Mouse (Mus musculus) heart, adult 2 months (tissue): ENCODE measurements at regions not wholly inside any gene's neighbourhood (a gene's known extent, or its start where the extent isn't known, plus 50 kb on each side); places are given as distances from the start of the nearest gene placed in this dataset.
"Not testable (repeated sequence)": the region's sequence is repeated elsewhere in the genome, so short reads cannot be mapped to it uniquely, and the experiment has no call there.

Experiments
- DNase-seq, 2 experiments: peaks; one replicate each; pipeline ENCODE4 v3.0.0; 2021
- H3K27ac ChIP-seq: fragments of 200-600 bp; 2 replicates; pipeline ENCODE4 v1.8.1; 2022
- H3K27me3 ChIP-seq: fragments of 200-500 bp; 2 replicates; pipeline ENCODE4 v1.6.1; 2012; ENCODE audit warnings: mild to moderate bottlenecking, low read length, inconsistent platforms, mixed read lengths; ENCODE audit not compliant: control insufficient read depth, insufficient read depth
- H3K36me3 ChIP-seq: fragments of 200-500 bp; 2 replicates; pipeline ENCODE4 v1.6.1; 2012; ENCODE audit warnings: low read length, inconsistent platforms; ENCODE audit not compliant: control insufficient read depth, insufficient read depth
- H3K4me1 ChIP-seq: fragments of 200-500 bp; 2 replicates; pipeline ENCODE4 v1.6.1; 2011; ENCODE audit warnings: low read length; ENCODE audit not compliant: control insufficient read depth, insufficient read depth
- H3K4me3 ChIP-seq: fragments of 200-600 bp; 2 replicates; pipeline ENCODE4 v1.8.1; 2022
- H3K79me2 ChIP-seq: fragments of 200-500 bp; replicated peaks from 2 replicates; pipeline ENCODE4 v1.6.1; 2012; ENCODE audit warnings: mild to moderate bottlenecking, inconsistent platforms, low read length, moderate library complexity, mixed read lengths; ENCODE audit not compliant: control insufficient read depth, insufficient read depth
- H3K9ac ChIP-seq: fragments of 200-500 bp; 2 replicates; pipeline ENCODE4 v1.6.1; 2012; ENCODE audit warnings: low read depth, mild to moderate bottlenecking, control low read depth, inconsistent platforms, low read length, mixed read lengths
- CTCF ChIP-seq: fragments of 200-600 bp; IDR thresholded peaks from 2 replicates; pipeline ENCODE4 v1.8.1; 2022; ENCODE audit warnings: antibody characterized with exemption, mild to moderate bottlenecking, moderate library complexity
- EP300 ChIP-seq: fragments of 200-500 bp; IDR thresholded peaks from 2 replicates; pipeline ENCODE4 v1.6.1; 2011; ENCODE audit warnings: low read depth, low read length, control low read depth; ENCODE audit not compliant: insufficient read depth
- POLR2A ChIP-seq: fragments of 200-500 bp; IDR thresholded peaks from 2 replicates; pipeline ENCODE4 v1.6.1; 2011; ENCODE audit warnings: mild to moderate bottlenecking, low read depth, low read length, control low read depth; ENCODE audit not compliant: insufficient read depth
- WGBS: fragments of 180-500 bp; shearing (Covaris S2); methylation state at CpG from one replicate; pipeline ENCODE4 v1.1.7; 2018; 5-methylcytosine and 5-hydroxymethylcytosine counted together
- intact Hi-C: fragments of 180-260 bp; cut with DNase I; formaldehyde crosslinking; loops from one replicate; pipeline ENCODE4 v1.15.1; 2025

DNA sequence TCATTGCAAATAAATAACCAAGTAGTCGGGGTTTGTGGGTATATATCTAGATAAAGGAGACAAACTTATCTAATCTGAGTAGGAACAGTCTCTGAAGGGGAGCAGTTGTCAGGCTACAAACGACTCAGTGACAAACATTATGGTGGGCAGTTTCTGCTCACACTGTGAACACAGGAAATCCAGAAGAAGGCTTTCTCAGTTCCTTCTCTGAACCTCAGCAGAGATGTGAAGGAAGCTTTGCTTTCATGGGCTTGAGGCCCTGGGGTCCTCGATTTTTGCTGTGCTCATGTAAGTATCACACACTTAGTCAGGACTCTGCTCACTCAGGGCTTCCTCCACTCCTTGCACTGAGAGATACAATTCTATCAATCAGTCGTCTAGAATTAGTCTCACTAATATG, 994.7 kb upstream of the Foxg1 start:
- no peaks in the 10 kb centered on the region for H3K36me3 ChIP-seq
- H3K79me2 ChIP-seq: no peaks in the 10 kb centered on the region
- no peak overlapping the region for H3K27ac ChIP-seq
- DNase-seq: no peak
- H3K4me3 ChIP-seq: no peak overlapping the region
- no peak overlapping the region for H3K9ac ChIP-seq
- 37% methylated on average over 4 of the region's 4 CpGs for WGBS
- intact Hi-C loops: no loop called here
- no peaks in the 10 kb centered on the region for H3K4me1 ChIP-seq
- H3K27me3 ChIP-seq: no peaks in the 10 kb centered on the region
- TF ChIP-seq EP300 (no peak), POLR2A (no peak), CTCF (no peak)

DNA sequence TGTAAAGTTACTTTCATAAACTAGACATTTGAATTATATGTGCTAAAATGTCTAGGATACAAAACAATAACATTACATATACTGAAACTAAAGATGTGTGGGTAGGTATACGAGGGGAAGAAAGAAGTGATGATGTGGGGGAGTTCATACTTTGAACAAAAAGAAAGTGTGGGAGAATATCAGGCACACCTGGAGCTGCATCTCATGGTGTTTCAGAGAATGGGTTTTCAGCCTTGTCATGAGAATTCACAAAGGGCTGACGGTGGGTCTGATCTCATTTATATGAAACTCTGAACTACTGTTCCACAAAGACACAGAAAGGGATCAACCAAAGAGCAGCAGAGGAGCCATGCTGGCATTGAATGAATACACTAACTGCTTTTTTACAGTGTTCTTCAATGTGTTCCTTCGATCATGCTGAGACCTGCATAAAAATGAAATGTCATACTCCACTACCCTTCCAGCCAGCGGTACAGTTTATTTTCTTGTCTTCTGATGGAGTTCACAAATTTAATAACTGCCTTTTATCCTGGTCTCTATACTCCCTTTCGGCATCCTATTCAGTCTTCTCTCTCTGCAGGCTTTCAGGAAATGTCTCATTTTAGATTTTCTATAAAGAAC, 994.2 kb upstream of the Foxg1 start:
- intact Hi-C loops: no loop called here
- no peak for DNase-seq

DNA sequence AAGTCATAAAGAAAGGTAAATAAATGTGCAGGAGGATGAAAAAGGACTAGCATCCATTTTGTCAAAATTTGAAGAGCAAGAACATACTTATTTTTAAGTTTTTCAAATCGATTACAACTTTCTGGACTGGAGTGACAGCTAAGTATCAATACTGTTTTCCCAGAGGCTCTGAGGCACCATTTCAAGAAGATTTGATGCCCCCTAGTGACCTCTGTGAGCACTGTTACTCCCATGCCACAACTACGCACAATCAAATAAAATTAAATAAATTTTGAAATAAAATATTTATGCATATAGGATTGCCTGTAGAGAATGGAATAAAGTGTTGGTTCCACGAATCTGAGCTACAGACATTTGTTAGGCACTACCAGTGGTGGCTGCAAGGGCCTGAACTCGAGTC, 991.5 kb upstream of the Foxg1 start:
- Histone ChIP-seq H3K27me3 (no peaks in the 10 kb centered on the region), H3K9ac (no peak overlapping the region), H3K36me3 (no peaks in the 10 kb centered on the region), H3K79me2 (no peaks in the 10 kb centered on the region), H3K27ac (no peak overlapping the region), H3K4me3 (no peak overlapping the region), H3K4me1 (no peaks in the 10 kb centered on the region)
- intact Hi-C loops: no loop called here
- no peak for TF ChIP-seq EP300
- no peak for TF ChIP-seq CTCF
- no peak for TF ChIP-seq POLR2A
- WGBS: 46% methylated on average over 4 of the region's 4 CpGs
- no peak for DNase-seq

More for the DNA sequence above, 994.2 kb upstream of the Foxg1 start:
- Histone ChIP-seq H3K79me2 (no peaks in the 10 kb centered on the region), H3K4me3 (no peak overlapping the region), H3K9ac (no peak overlapping the region), H3K27me3 (no peaks in the 10 kb centered on the region), H3K4me1 (no peaks in the 10 kb centered on the region), H3K36me3 (no peaks in the 10 kb centered on the region), H3K27ac (no peak overlapping the region)
- TF ChIP-seq EP300 (no peak), POLR2A (no peak), CTCF (no peak)
- 70% methylated on average over 5 of the region's 5 CpGs for WGBS

DNA sequence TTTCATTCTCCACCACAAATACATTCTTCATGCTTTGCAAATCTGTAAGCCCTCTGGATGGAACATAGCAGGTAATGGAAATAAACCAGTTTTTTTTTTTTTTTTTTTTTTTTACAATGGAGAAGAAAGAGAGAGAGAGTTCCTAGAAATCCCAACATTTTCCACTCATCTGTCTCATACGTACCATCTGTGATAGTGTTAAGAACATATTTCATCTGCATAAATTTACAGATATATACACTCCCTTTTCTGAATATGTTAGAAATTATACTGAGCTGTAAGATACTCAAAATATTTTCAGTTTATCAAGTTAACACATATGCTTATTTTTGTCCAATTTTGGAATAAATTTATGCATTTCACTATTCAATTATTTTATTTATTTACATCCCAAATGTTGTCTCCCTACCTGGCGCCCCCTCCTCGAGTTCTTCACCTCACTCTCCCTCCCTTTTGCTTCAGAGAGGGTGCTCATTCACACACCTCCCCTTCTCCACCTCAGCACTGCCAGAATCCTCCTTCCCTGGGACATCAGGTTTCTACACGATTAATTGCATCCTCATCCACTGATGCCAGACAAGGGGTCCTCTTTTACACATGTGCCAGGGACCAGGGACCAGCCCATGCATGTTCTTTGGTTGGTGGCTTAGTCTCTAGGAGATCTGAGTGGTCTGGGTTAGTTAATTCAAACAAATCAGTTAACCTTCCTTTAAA, 943.0 kb upstream of the Foxg1 start:
- intact Hi-C loops: no loop called here
- Histone ChIP-seq H3K4me1 (no peaks in the 10 kb centered on the region), H3K27ac (no peak overlapping the region), H3K27me3 (no peaks in the 10 kb centered on the region), H3K4me3 (no peak overlapping the region), H3K79me2 (no peaks in the 10 kb centered on the region), H3K9ac (no peak overlapping the region), H3K36me3 (no peaks in the 10 kb centered on the region)
- no peak for DNase-seq
- no peak for TF ChIP-seq EP300
- no peak for TF ChIP-seq CTCF
- no peak for TF ChIP-seq POLR2A
- 61% methylated on average over 4 of the region's 4 CpGs for WGBS

DNA sequence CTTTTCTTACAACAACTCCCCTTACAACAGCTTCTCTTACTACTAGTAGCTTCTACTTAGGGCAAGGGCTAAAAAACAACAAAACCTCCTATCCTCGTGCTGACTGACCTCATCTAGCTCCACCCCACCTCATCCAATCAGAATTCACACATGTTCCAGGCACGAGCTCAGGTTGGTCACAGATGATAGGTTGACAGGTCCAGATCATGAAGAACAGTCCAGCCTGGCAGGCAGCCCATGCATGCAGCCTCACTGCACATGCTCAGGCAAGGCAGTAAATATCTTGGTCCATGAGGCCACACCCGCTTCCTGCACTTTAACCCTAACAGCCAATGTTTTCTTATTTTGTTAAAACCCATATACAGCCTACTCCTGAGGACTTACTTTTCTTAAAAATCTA, 933.7 kb upstream of the Foxg1 start:
- H3K9ac ChIP-seq, intact Hi-C loops, H3K4me1 ChIP-seq, DNase-seq, H3K4me3 ChIP-seq, H3K27ac ChIP-seq, H3K36me3 ChIP-seq, H3K79me2 ChIP-seq, H3K27me3 ChIP-seq: not testable (repeated sequence)
- WGBS: 48% methylated on average over 3 of the region's 3 CpGs

DNA sequence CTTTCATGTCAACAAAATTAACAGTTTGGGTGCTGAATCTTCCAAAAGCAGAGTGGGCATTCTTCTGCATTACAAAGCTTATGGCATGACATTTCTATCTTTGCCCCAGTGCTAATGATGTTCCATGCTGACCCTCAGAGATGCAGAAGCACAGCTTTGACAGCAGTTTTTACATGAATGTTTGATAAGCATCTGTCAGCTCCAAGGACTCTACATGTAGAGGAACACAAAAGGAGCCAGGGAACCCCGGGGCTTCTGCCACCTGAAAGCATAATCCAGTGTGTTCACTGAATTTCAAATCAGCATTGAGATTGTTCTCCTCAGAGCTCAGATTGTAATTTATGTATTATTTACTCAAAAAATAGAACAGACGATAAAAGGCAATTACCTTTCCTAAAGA, 920.1 kb upstream of the Foxg1 start:
- H3K27me3 ChIP-seq: no peaks in the 10 kb centered on the region
- 52% methylated on average over 2 of the region's 2 CpGs for WGBS
- H3K4me1 ChIP-seq: no peaks in the 10 kb centered on the region
- H3K4me3 ChIP-seq: no peak overlapping the region
- intact Hi-C loops: no loop called here
- no peaks in the 10 kb centered on the region for H3K79me2 ChIP-seq
- DNase-seq: no peak
- no peak overlapping the region for H3K27ac ChIP-seq
- no peaks in the 10 kb centered on the region for H3K36me3 ChIP-seq
- no peak overlapping the region for H3K9ac ChIP-seq
- TF ChIP-seq CTCF (no peak), POLR2A (no peak), EP300 (no peak)
